ENCODE assay signal across 7 mouse cellular contexts in genomic region chr13:84449001-84449551, GRCm38 (mm10).
DNase-seq lines count a peak whose midpoint lies in the region; ATAC-seq and TF ChIP-seq lines count a peak whose summit lies in the region.

No protein-coding gene starts in this region.

- no peaks in the 10 kb centered on the region for H3K9me3 ChIP-seq in hindbrain, postnatal 0 days (ENCODE audit: low read length)
- no peaks in the 10 kb centered on the region for H3K9me3 ChIP-seq in midbrain, embryonic 12.5 days

- DNase-seq in brain, adult 2 months (ENCODE audit: low read depth, low spot score): peak; percentile 92
- DNase-seq in cerebellum, postnatal 10 days: peak; percentile 27
- DNase-seq in hindbrain, postnatal 0 days (ENCODE audit: low spot score): peak; percentile 86
- no peak for DNase-seq in gastrocnemius, postnatal 36 days
- DNase-seq in liver: no peak
- no peak for DNase-seq in urinary bladder, adult 2 months (ENCODE audit: low spot score)

- intact Hi-C loops in gastrocnemius, postnatal 36 days (cut with DNase I): no loop called here

- peak; percentile 98 for ATAC-seq in hindbrain, postnatal 0 days
- ATAC-seq in midbrain, embryonic 12.5 days (ENCODE audit: low FRiP score, low read depth): peak; percentile 97

- no peaks in the 10 kb centered on the region for H3K36me3 ChIP-seq in hindbrain, postnatal 0 days (ENCODE audit: insufficient read depth, low read length)
- no peaks in the 10 kb centered on the region for H3K36me3 ChIP-seq in midbrain, embryonic 12.5 days

- no peak for TF ChIP-seq CTCF in hindbrain, postnatal 0 days (IDR thresholded peaks at IDR 0.05; ENCODE audit: low read depth)

- H3K27me3 ChIP-seq in hindbrain, postnatal 0 days (ENCODE audit: insufficient read depth, low read length): no peaks in the 10 kb centered on the region
- no peaks in the 10 kb centered on the region for H3K27me3 ChIP-seq in midbrain, embryonic 12.5 days

- no peaks in the 10 kb centered on the region for H3K4me1 ChIP-seq in hindbrain, postnatal 0 days (ENCODE audit: insufficient read depth, low read length)
- peaks cover 19% of the 10 kb centered on the region for H3K4me1 ChIP-seq in midbrain, embryonic 12.5 days

- no peak overlapping the region for H3K4me2 ChIP-seq in hindbrain, postnatal 0 days (ENCODE audit: low read depth, low read length)
- no peak overlapping the region for H3K4me2 ChIP-seq in midbrain, embryonic 12.5 days (replicated peaks)

- H3K27ac ChIP-seq in hindbrain, postnatal 0 days: peak overlapping the region; percentile 46
- H3K27ac ChIP-seq in midbrain, embryonic 12.5 days (replicated peaks): peak overlapping the region; percentile 69

- 24% methylated on average over 6 of the region's 6 CpGs for WGBS in hindbrain, postnatal 0 days
- WGBS in midbrain, embryonic 12.5 days: 23% methylated on average over 6 of the region's 6 CpGs

- H3K4me3 ChIP-seq in hindbrain, postnatal 0 days (ENCODE audit: low read length): no peak overlapping the region
- no peak overlapping the region for H3K4me3 ChIP-seq in midbrain, embryonic 12.5 days

- no peak overlapping the region for H3K9ac ChIP-seq in hindbrain, postnatal 0 days (replicated peaks; ENCODE audit: low read length)
- H3K9ac ChIP-seq in midbrain, embryonic 12.5 days (replicated peaks): no peak overlapping the region

Comparison
In these comparisons a context has a peak if more than half of its experiments do, and no peak if none do; other contexts are left out.
1. DNase-seq: peak in brain, adult 2 months (single experiment), cerebellum, postnatal 10 days (2 of 2) and hindbrain, postnatal 0 days (single experiment); none in gastrocnemius, postnatal 36 days (0 of 2), liver (single experiment) and urinary bladder, adult 2 months (single experiment).